Mouse (Mus musculus) forebrain, embryonic 13.5 days (tissue): ENCODE measurements around the gene Dpysl5. TPM values are rescaled to one million over a fixed set of nuclear protein-coding genes. Genes with fewer than 3 reads are reported as not detected.

Source experiments
- ATAC-seq: fragments of 200-750 bp; cut with Nextera tagmentation; 2 replicates; pipeline ENCODE4 v1.8.0; 2017
- H3K27ac ChIP-seq: fragments of 300-500 bp; sonication (generic); 2 replicates; pipeline ENCODE4 v1.5.1; 2015; ENCODE audit warnings: inconsistent platforms, mild to moderate bottlenecking, moderate library complexity
- H3K27me3 ChIP-seq: fragments of 300-500 bp; sonication (generic); 2 replicates; pipeline ENCODE4 v1.6.1; 2015; ENCODE audit warnings: mild to moderate bottlenecking, inconsistent platforms
- H3K36me3 ChIP-seq: fragments of 300-500 bp; sonication (generic); 2 replicates; pipeline ENCODE4 v1.6.1; 2015; ENCODE audit warnings: mild to moderate bottlenecking, inconsistent platforms; ENCODE audit not compliant: poor library complexity, severe bottlenecking
- H3K4me1 ChIP-seq: fragments of 300-500 bp; sonication (generic); 2 replicates; pipeline ENCODE4 v1.6.1; 2015; ENCODE audit warnings: inconsistent platforms
- H3K4me2 ChIP-seq: fragments of 300-500 bp; sonication (generic); 2 replicates; pipeline ENCODE4 v1.6.1; 2015; ENCODE audit warnings: inconsistent platforms, mild to moderate bottlenecking, moderate library complexity
- H3K4me3 ChIP-seq: fragments of 300-500 bp; sonication (generic); 2 replicates; pipeline ENCODE4 v1.5.1; 2015; ENCODE audit warnings: mild to moderate bottlenecking, inconsistent platforms
- H3K9ac ChIP-seq: fragments of 300-500 bp; sonication (generic); 2 replicates; pipeline ENCODE4 v1.6.1; 2015; ENCODE audit warnings: mild to moderate bottlenecking, inconsistent platforms
- H3K9me3 ChIP-seq: fragments of 300-500 bp; sonication (generic); replicated peaks from 2 replicates; pipeline ENCODE4 v1.6.1; 2016; ENCODE audit warnings: inconsistent platforms
- WGBS: fragments of 180-500 bp; shearing (Covaris S2); methylation state at CpG from one replicate; pipeline ENCODE4 v1.1.7; 2015; 5-methylcytosine and 5-hydroxymethylcytosine counted together
- polyA plus RNA-seq: library from polyadenylated mRNA; unstranded; fragments of >200 nt; fragmentation: Nextera tagmentation; extraction: Ambion mirVana; gene quantifications from 2 replicates; pipeline ENCODE4 v1.2.1, GENCODE M21; 2015

Dpysl5 gene
- polyA plus RNA-seq, 1 experiment from 2014 or later = 118 TPM

- WGBS = 79% methylated on average over 9 of the region's 9 CpGs
- Histone ChIP-seq H3K36me3 (peaks cover 23% of the 10 kb centered on the region), H3K27ac (0 out of 2 replicates have a peak overlapping the region, but pooled peaks have one; percentile 45), H3K9ac (no peak overlapping the region), H3K9me3 (no peaks in the 10 kb centered on the region), H3K4me1 (peaks cover 57% of the 10 kb centered on the region), H3K27me3 (no peaks in the 10 kb centered on the region), H3K4me2 (no peak overlapping the region), H3K4me3 (no peak overlapping the region)
- no peak for ATAC-seq
These were observed 57.7 kb downstream of the Dpysl5 start for GRCm38 (mm10) chr5:30769075-30769474.

GRCm38 (mm10) chr5:30774601-30775371 is 63.4 kb downstream of the Dpysl5 start:
- peak overlapping the region; percentile 34 for H3K4me3 ChIP-seq
- WGBS = 6% methylated on average over 20 of the region's 20 CpGs
- H3K27me3 ChIP-seq = no peaks in the 10 kb centered on the region
- ATAC-seq = peak; percentile 87
- peak overlapping the region; percentile 65 for H3K9ac ChIP-seq
- H3K9me3 ChIP-seq = no peaks in the 10 kb centered on the region
- peak overlapping the region; percentile 62 for H3K4me2 ChIP-seq
- H3K36me3 ChIP-seq = peaks cover 36% of the 10 kb centered on the region
- H3K27ac ChIP-seq = peak overlapping the region; percentile 87
- H3K4me1 ChIP-seq = peaks cover 24% of the 10 kb centered on the region

GRCm38 (mm10) chr5:30780699-30781098 is 69.3 kb downstream of the Dpysl5 start:
- 89% methylated on average over 9 of the region's 9 CpGs for WGBS
- no peak for ATAC-seq
- Histone ChIP-seq H3K27ac (no peak overlapping the region), H3K9ac (no peak overlapping the region), H3K9me3 (no peaks in the 10 kb centered on the region), H3K4me1 (peaks cover under 1% of the 10 kb centered on the region), H3K36me3 (peaks cover 87% of the 10 kb centered on the region), H3K27me3 (no peaks in the 10 kb centered on the region), H3K4me3 (no peak overlapping the region), H3K4me2 (no peak overlapping the region)

- WGBS = 79% methylated on average over 3 of the region's 3 CpGs
- peaks cover 90% of the 10 kb centered on the region for H3K36me3 ChIP-seq
- H3K9ac ChIP-seq = no peak overlapping the region
- H3K9me3 ChIP-seq = no peaks in the 10 kb centered on the region
- H3K4me3 ChIP-seq = no peak overlapping the region
- H3K27ac ChIP-seq = no peak overlapping the region
- H3K27me3 ChIP-seq = no peaks in the 10 kb centered on the region
- no peaks in the 10 kb centered on the region for H3K4me1 ChIP-seq
- no peak for ATAC-seq
- H3K4me2 ChIP-seq = no peak overlapping the region
These were observed 69.8 kb downstream of the Dpysl5 start for GRCm38 (mm10) chr5:30781147-30781546.

GRCm38 (mm10) chr5:30787381-30787780 is 76.0 kb downstream of the Dpysl5 start:
- no peak overlapping the region for H3K4me3 ChIP-seq
- H3K36me3 ChIP-seq = peaks cover 93% of the 10 kb centered on the region
- WGBS = 90% methylated on average over 5 of the region's 5 CpGs

GRCm38 (mm10) chr5:30790047-30790446 is 78.7 kb downstream of the Dpysl5 start:
- no peaks in the 10 kb centered on the region for H3K27me3 ChIP-seq
- H3K9me3 ChIP-seq = no peaks in the 10 kb centered on the region
- H3K36me3 ChIP-seq = peaks cover 93% of the 10 kb centered on the region
- no peak for ATAC-seq
- no peaks in the 10 kb centered on the region for H3K4me1 ChIP-seq
- H3K4me3 ChIP-seq = no peak overlapping the region
- H3K4me2 ChIP-seq = no peak overlapping the region
- WGBS = 85% methylated on average over 3 of the region's 3 CpGs
- H3K27ac ChIP-seq = no peak overlapping the region
- H3K9ac ChIP-seq = no peak overlapping the region

More at GRCm38 (mm10) chr5:30787381-30787780, 76.0 kb downstream of the Dpysl5 start:
- Histone ChIP-seq H3K9ac (no peak overlapping the region), H3K4me2 (no peak overlapping the region), H3K27me3 (no peaks in the 10 kb centered on the region), H3K9me3 (no peaks in the 10 kb centered on the region), H3K4me1 (no peaks in the 10 kb centered on the region), H3K27ac (no peak overlapping the region)
- ATAC-seq = no peak

GRCm38 (mm10) chr5:30796125-30796524 is 84.8 kb downstream of the Dpysl5 start:
- no peaks in the 10 kb centered on the region for H3K9me3 ChIP-seq
- H3K27ac ChIP-seq = no peak overlapping the region
- peaks cover 14% of the 10 kb centered on the region for H3K4me1 ChIP-seq
- H3K9ac ChIP-seq = no peak overlapping the region
- H3K27me3 ChIP-seq = no peaks in the 10 kb centered on the region
- peak; percentile 63 for ATAC-seq
- no peak overlapping the region for H3K4me3 ChIP-seq
- 15% methylated on average over 12 of the region's 12 CpGs for WGBS
- peaks cover 80% of the 10 kb centered on the region for H3K36me3 ChIP-seq
- H3K4me2 ChIP-seq = no peak overlapping the region

- no peaks in the 10 kb centered on the region for H3K27me3 ChIP-seq
- peaks cover 66% of the 10 kb centered on the region for H3K36me3 ChIP-seq
- 44% methylated on average over 7 of the region's 7 CpGs for WGBS
- no peak overlapping the region for H3K4me2 ChIP-seq
- peak overlapping the region; percentile 57; the same call in 1 of the 2 replicates for H3K27ac ChIP-seq
- peaks cover 14% of the 10 kb centered on the region for H3K4me1 ChIP-seq
- no peak overlapping the region for H3K4me3 ChIP-seq
- peak; percentile 29; the same call in 1 of the 2 replicates for ATAC-seq
- H3K9me3 ChIP-seq = no peaks in the 10 kb centered on the region
- peak overlapping the region; percentile 1; the same call in 1 of the 2 replicates for H3K9ac ChIP-seq
These were observed 86.1 kb downstream of the Dpysl5 start for GRCm38 (mm10) chr5:30797482-30797881.

GRCm38 (mm10) chr5:30797982-30798381 is 86.6 kb downstream of the Dpysl5 start:
- Histone ChIP-seq H3K9ac (no peak overlapping the region), H3K4me1 (peaks cover 14% of the 10 kb centered on the region), H3K27ac (peak overlapping the region; percentile 57; the same call in 1 of the 2 replicates), H3K27me3 (no peaks in the 10 kb centered on the region), H3K36me3 (peaks cover 61% of the 10 kb centered on the region), H3K9me3 (no peaks in the 10 kb centered on the region), H3K4me3 (no peak overlapping the region), H3K4me2 (no peak overlapping the region)
- ATAC-seq = no peak
- 86% methylated on average over 8 of the region's 8 CpGs for WGBS

- Histone ChIP-seq H3K4me3 (no peak overlapping the region), H3K9ac (no peak overlapping the region), H3K4me1 (peaks cover 14% of the 10 kb centered on the region), H3K9me3 (no peaks in the 10 kb centered on the region), H3K27me3 (no peaks in the 10 kb centered on the region), H3K27ac (no peak overlapping the region), H3K36me3 (peaks cover 51% of the 10 kb centered on the region), H3K4me2 (no peak overlapping the region)
- no peak for ATAC-seq
- 87% methylated on average over 6 of the region's 6 CpGs for WGBS
These were observed 87.6 kb downstream of the Dpysl5 start for GRCm38 (mm10) chr5:30798965-30799364.

- Histone ChIP-seq H3K4me3 (no peak overlapping the region), H3K36me3 (peaks cover 13% of the 10 kb centered on the region), H3K27me3 (no peaks in the 10 kb centered on the region), H3K4me2 (no peak overlapping the region), H3K9ac (no peak overlapping the region), H3K9me3 (no peaks in the 10 kb centered on the region), H3K27ac (no peak overlapping the region), H3K4me1 (no peaks in the 10 kb centered on the region)
- WGBS = 80% methylated on average over 12 of the region's 12 CpGs
- ATAC-seq = no peak
These were observed 91.5 kb downstream of the Dpysl5 start for GRCm38 (mm10) chr5:30802724-30803467.

- Histone ChIP-seq H3K4me2 (no peak overlapping the region), H3K4me3 (no peak overlapping the region), H3K9ac (no peak overlapping the region), H3K27ac (no peak overlapping the region), H3K36me3 (no peaks in the 10 kb centered on the region), H3K4me1 (no peaks in the 10 kb centered on the region), H3K9me3 (no peaks in the 10 kb centered on the region), H3K27me3 (no peaks in the 10 kb centered on the region)
- ATAC-seq = peak; percentile 85
- 4% methylated on average over 3 of the region's 3 CpGs for WGBS
These were observed 94.7 kb downstream of the Dpysl5 start for GRCm38 (mm10) chr5:30806106-30806505.
